Mouse (Mus musculus): ENCODE data around the gene Dhx8. TPM values are rescaled to one million over a fixed set of nuclear protein-coding genes. Genes with fewer than 3 reads are reported as not detected.

The Dhx8 gene
- 4.6 and 8.0 TPM in 2 replicates for polyA plus RNA-seq (2012; rRNA removed)

GRCm38 (mm10) chr11:101732518-101733440, at the start of gene Dhx8:
Dhx8 (plus strand) TSS chr11:101732919.
- Histone ChIP-seq H3K4me1 (ENCODE audit: control insufficient read depth, insufficient read depth, insufficient read length, low read length) (peaks cover 3% of the 10 kb centered on the region; the same call in 1 of the 2 replicates), H3K4me3 (ENCODE audit: low read depth, low read length) (peak within 1 kb of the TSS; percentile 78), H3K27ac (ENCODE audit: insufficient read depth, low read depth, low read length) (peak within 1 kb of the TSS; percentile 18; the same call in 1 of the 2 replicates), H3K36me3 (ENCODE audit: control insufficient read depth, insufficient read depth, low read length) (peaks cover 24% of the 10 kb centered on the region), H3K27me3 (ENCODE audit: control insufficient read depth, insufficient read depth, low read length) (no peaks in the 10 kb centered on the region)
- TF ChIP-seq CTCF (IDR thresholded peaks at IDR 0.05; ENCODE audit: extremely low read depth, insufficient read length, insufficient replicate concordance, low read depth, low read length), result peak; percentile 99
- TF ChIP-seq POLR2A (IDR thresholded peaks at IDR 0.05; ENCODE audit: low read depth, low read length), result peak; percentile 82; the same call in 1 of the 2 replicates
- under 1% methylated on average over 51 of the region's 51 CpGs for WGBS

GRCm38 (mm10) chr11:101687351-101688301, 45.1 kb upstream of the Dhx8 start:
- Histone ChIP-seq H3K4me1 (ENCODE audit: control insufficient read depth, insufficient read depth, insufficient read length, low read length) (no peaks in the 10 kb centered on the region), H3K36me3 (ENCODE audit: control insufficient read depth, insufficient read depth, low read length) (no peaks in the 10 kb centered on the region), H3K27me3 (ENCODE audit: control insufficient read depth, insufficient read depth, low read length) (no peaks in the 10 kb centered on the region), H3K4me3 (ENCODE audit: low read depth, low read length) (no peak overlapping the region), H3K27ac (ENCODE audit: insufficient read depth, low read depth, low read length) (peak overlapping the region; percentile 67)
- TF ChIP-seq CTCF (IDR thresholded peaks at IDR 0.05; ENCODE audit: extremely low read depth, insufficient read length, insufficient replicate concordance, low read depth, low read length), result no peak
- TF ChIP-seq POLR2A (IDR thresholded peaks at IDR 0.05; ENCODE audit: low read depth, low read length), result no peak
- 60% methylated on average over 13 of the region's 13 CpGs for WGBS

GRCm38 (mm10) chr11:101689701-101690113, 43.0 kb upstream of the Dhx8 start:
- WGBS, result 76% methylated on average over 10 of the region's 10 CpGs

GRCm38 (mm10) chr11:101690326-101690725, 42.4 kb upstream of the Dhx8 start:
- no peak for TF ChIP-seq CTCF (IDR thresholded peaks at IDR 0.05; ENCODE audit: extremely low read depth, insufficient read length, insufficient replicate concordance, low read depth, low read length)
- no peak for TF ChIP-seq POLR2A (IDR thresholded peaks at IDR 0.05; ENCODE audit: low read depth, low read length)
- Histone ChIP-seq H3K4me3 (ENCODE audit: low read depth, low read length) (no peak overlapping the region), H3K4me1 (ENCODE audit: control insufficient read depth, insufficient read depth, insufficient read length, low read length) (no peaks in the 10 kb centered on the region), H3K27me3 (ENCODE audit: control insufficient read depth, insufficient read depth, low read length) (no peaks in the 10 kb centered on the region), H3K36me3 (ENCODE audit: control insufficient read depth, insufficient read depth, low read length) (no peaks in the 10 kb centered on the region), H3K27ac (ENCODE audit: insufficient read depth, low read depth, low read length) (no peak overlapping the region)
- WGBS, result 86% methylated on average over 5 of the region's 5 CpGs

More at GRCm38 (mm10) chr11:101689701-101690113, 43.0 kb upstream of the Dhx8 start:
- H3K36me3 ChIP-seq (ENCODE audit: control insufficient read depth, insufficient read depth, low read length), result no peaks in the 10 kb centered on the region
- no peak overlapping the region for H3K4me3 ChIP-seq (ENCODE audit: low read depth, low read length)
- H3K4me1 ChIP-seq (ENCODE audit: control insufficient read depth, insufficient read depth, insufficient read length, low read length), result no peaks in the 10 kb centered on the region
- no peaks in the 10 kb centered on the region for H3K27me3 ChIP-seq (ENCODE audit: control insufficient read depth, insufficient read depth, low read length)
- TF ChIP-seq POLR2A (IDR thresholded peaks at IDR 0.05; ENCODE audit: low read depth, low read length), result no peak
- H3K27ac ChIP-seq (ENCODE audit: insufficient read depth, low read depth, low read length), result no peak overlapping the region

GRCm38 (mm10) chr11:101695906-101696661, 36.6 kb upstream of the Dhx8 start:
- Histone ChIP-seq H3K36me3 (ENCODE audit: control insufficient read depth, insufficient read depth, low read length) (no peaks in the 10 kb centered on the region), H3K27ac (ENCODE audit: insufficient read depth, low read depth, low read length) (no peak overlapping the region), H3K27me3 (ENCODE audit: control insufficient read depth, insufficient read depth, low read length) (no peaks in the 10 kb centered on the region), H3K4me1 (ENCODE audit: control insufficient read depth, insufficient read depth, insufficient read length, low read length) (peaks cover 2% of the 10 kb centered on the region; the same call in 1 of the 2 replicates), H3K4me3 (ENCODE audit: low read depth, low read length) (no peak overlapping the region)
- 9% methylated on average over 20 of the region's 20 CpGs for WGBS
- no peak for TF ChIP-seq POLR2A (IDR thresholded peaks at IDR 0.05; ENCODE audit: low read depth, low read length)
- no peak for TF ChIP-seq CTCF (IDR thresholded peaks at IDR 0.05; ENCODE audit: extremely low read depth, insufficient read length, insufficient replicate concordance, low read depth, low read length)

- no peak for TF ChIP-seq CTCF (IDR thresholded peaks at IDR 0.05; ENCODE audit: extremely low read depth, insufficient read length, insufficient replicate concordance, low read depth, low read length)
- no peak for TF ChIP-seq POLR2A (IDR thresholded peaks at IDR 0.05; ENCODE audit: low read depth, low read length)
- 68% methylated on average over 9 of the region's 9 CpGs for WGBS
- H3K27ac ChIP-seq (ENCODE audit: insufficient read depth, low read depth, low read length), result no peak overlapping the region
Measured at GRCm38 (mm10) chr11:101697156-101697861, 35.4 kb upstream of the Dhx8 start.

More at GRCm38 (mm10) chr11:101697156-101697861, 35.4 kb upstream of the Dhx8 start:
- Histone ChIP-seq H3K36me3 (ENCODE audit: control insufficient read depth, insufficient read depth, low read length) (no peaks in the 10 kb centered on the region), H3K4me1 (ENCODE audit: control insufficient read depth, insufficient read depth, insufficient read length, low read length) (peaks cover 2% of the 10 kb centered on the region; the same call in 1 of the 2 replicates), H3K27me3 (ENCODE audit: control insufficient read depth, insufficient read depth, low read length) (no peaks in the 10 kb centered on the region), H3K4me3 (ENCODE audit: low read depth, low read length) (no peak overlapping the region)
